ENCODE assay signal across 8 mouse cellular contexts in the genomic region with DNA sequence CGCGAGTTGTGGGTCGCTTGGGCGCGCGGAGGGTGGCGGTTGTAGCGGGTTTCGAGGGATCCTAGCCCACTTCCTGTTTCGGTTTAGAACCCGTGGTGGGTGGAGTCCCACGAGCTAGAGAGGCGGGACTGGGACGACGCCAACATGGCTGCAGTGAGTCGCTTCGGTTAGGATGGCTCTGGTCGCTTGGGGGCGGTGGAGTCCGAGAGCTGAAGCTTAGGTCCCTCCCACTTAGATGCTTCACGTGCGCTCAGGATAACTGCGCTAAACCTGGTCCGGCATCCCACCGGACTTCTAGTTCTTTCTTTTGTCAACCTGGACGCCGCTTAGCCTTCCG. TPM values are rescaled to one million over a fixed set of nuclear protein-coding genes. Genes with fewer than 3 reads are reported as not detected.
A peak's percentile ranks its signal among the peaks of the same experiment; 100 is the strongest.
DNase-seq lines count a peak whose midpoint lies in the region; ATAC-seq and TF ChIP-seq lines count a peak whose summit lies in the region.

A gene (minus strand): TSS at position 117 of the 337 bp plus-strand sequence.

- H3K9me3 ChIP-seq in heart, embryonic 10.5 days: no peaks in the 10 kb centered on the region
- no peaks in the 10 kb centered on the region for H3K9me3 ChIP-seq in kidney, embryonic 15.5 days (replicated peaks)
- H3K9me3 ChIP-seq in stomach, embryonic 14.5 days (ENCODE audit: control insufficient read depth, low read depth, low read length): no peaks in the 10 kb centered on the region

- no peak within 1 kb of the TSS; the same call in none of the 2 replicates for H3K27ac ChIP-seq in bone marrow macrophage, adult 2 months (ENCODE audit: insufficient read depth, low read depth, low read length)
- H3K27ac ChIP-seq in embryonic fibroblast, embryonic 13.5 days (ENCODE audit: insufficient read depth, low read length): no peak within 1 kb of the TSS
- H3K27ac ChIP-seq in heart, embryonic 10.5 days: peak within 1 kb of the TSS; percentile 90
- 0 out of 2 replicates have a peak within 1 kb of the TSS, but pooled peaks have one; percentile 56 for H3K27ac ChIP-seq in kidney, embryonic 15.5 days
- H3K27ac ChIP-seq in stomach, embryonic 14.5 days (ENCODE audit: low read length): no peak within 1 kb of the TSS

- peak within 1 kb of the TSS; percentile 55 for H3K9ac ChIP-seq in kidney, embryonic 15.5 days
- peak within 1 kb of the TSS; percentile 58 for H3K9ac ChIP-seq in stomach, embryonic 14.5 days (replicated peaks; ENCODE audit: low read depth, low read length)

- peak; percentile 85 to 89 for DNase-seq in B cell, adult 2 months
- DNase-seq in heart, embryonic 10.5 days (ENCODE audit: low spot score): peak; percentile 93
- peak; percentile 90 for DNase-seq in liver

- H3K4me3 ChIP-seq in bone marrow macrophage, adult 2 months (ENCODE audit: insufficient read depth, low read length): peak within 1 kb of the TSS; percentile 67
- H3K4me3 ChIP-seq in embryonic fibroblast, embryonic 13.5 days (ENCODE audit: insufficient read depth, low read length): peak within 1 kb of the TSS; percentile 76
- peak within 1 kb of the TSS; percentile 66 for H3K4me3 ChIP-seq in heart, embryonic 10.5 days
- peak within 1 kb of the TSS; percentile 59 for H3K4me3 ChIP-seq in kidney, embryonic 15.5 days (replicated peaks)
- peak within 1 kb of the TSS; percentile 54 for H3K4me3 ChIP-seq in stomach, embryonic 14.5 days (ENCODE audit: low read depth, low read length)

- H3K4me1 ChIP-seq in bone marrow macrophage, adult 2 months (ENCODE audit: control insufficient read depth, insufficient read depth, low read length): no peaks in the 10 kb centered on the region; the same call in 1 of the 2 replicates
- no peaks in the 10 kb centered on the region for H3K4me1 ChIP-seq in embryonic fibroblast, embryonic 13.5 days (ENCODE audit: control insufficient read depth, insufficient read depth, low read length)
- H3K4me1 ChIP-seq in heart, embryonic 10.5 days: no peaks in the 10 kb centered on the region
- no peaks in the 10 kb centered on the region for H3K4me1 ChIP-seq in kidney, embryonic 15.5 days
- H3K4me1 ChIP-seq in stomach, embryonic 14.5 days (ENCODE audit: control insufficient read depth, insufficient read depth, low read length): no peaks in the 10 kb centered on the region

- ATAC-seq in kidney, embryonic 15.5 days (replicated peaks; ENCODE audit: low FRiP score): peak; percentile 98
- ATAC-seq in monocyte, adult 5-6 weeks (replicated peaks; ENCODE audit: insufficient number of reproducible peaks, low FRiP score, low TSS enrichment, poor library complexity, severe bottlenecking): peak; percentile 100
- ATAC-seq in stomach, embryonic 14.5 days (ENCODE audit: insufficient number of reproducible peaks, insufficient read depth, low FRiP score, low read depth): peak; percentile 98

- 14% methylated on average over 28 of the region's 28 CpGs for WGBS in heart, embryonic 10.5 days
- WGBS in kidney, embryonic 15.5 days: 28% methylated on average over 28 of the region's 28 CpGs
- WGBS in stomach, embryonic 14.5 days: 13% methylated on average over 28 of the region's 28 CpGs

- H3K4me2 ChIP-seq in kidney, embryonic 15.5 days: peak within 1 kb of the TSS; percentile 57
- H3K4me2 ChIP-seq in stomach, embryonic 14.5 days (replicated peaks; ENCODE audit: low read depth, low read length): peak within 1 kb of the TSS; percentile 43

- no peak for TF ChIP-seq POLR2A in bone marrow macrophage, adult 2 months (IDR thresholded peaks at IDR 0.05; ENCODE audit: borderline replicate concordance, low read depth, low read length)
- peak; percentile 45; the same call in 1 of the 2 replicates for TF ChIP-seq POLR2A in embryonic fibroblast, embryonic 13.5 days (IDR thresholded peaks at IDR 0.05; ENCODE audit: low read depth, low read length)

- no peaks in the 10 kb centered on the region for H3K36me3 ChIP-seq in heart, embryonic 10.5 days
- H3K36me3 ChIP-seq in kidney, embryonic 15.5 days: no peaks in the 10 kb centered on the region
- no peaks in the 10 kb centered on the region for H3K36me3 ChIP-seq in stomach, embryonic 14.5 days (ENCODE audit: control insufficient read depth, insufficient read depth, low read length)

- no peak for TF ChIP-seq CTCF in bone marrow macrophage, adult 2 months (IDR thresholded peaks at IDR 0.05; ENCODE audit: low read depth, low read length)
- TF ChIP-seq CTCF in embryonic fibroblast, embryonic 13.5 days (IDR thresholded peaks at IDR 0.05; ENCODE audit: borderline replicate concordance, insufficient read depth, low read length): peak; percentile 45; the same call in 1 of the 2 replicates

- no peaks in the 10 kb centered on the region for H3K27me3 ChIP-seq in heart, embryonic 10.5 days (ENCODE audit: insufficient read depth, poor library complexity, severe bottlenecking)
- H3K27me3 ChIP-seq in kidney, embryonic 15.5 days: no peaks in the 10 kb centered on the region
- H3K27me3 ChIP-seq in stomach, embryonic 14.5 days (ENCODE audit: control insufficient read depth, insufficient read depth, low read length): no peaks in the 10 kb centered on the region

RNA-seq across cellular contexts. Expression of the gene that starts here (rescaled TPM):
- 9.0 and 10.6 TPM in 2 replicates for polyA plus RNA-seq in bone marrow macrophage, adult 2 months (2012; ENCODE audit: insufficient read depth, insufficient read length, missing spikeins)
- polyA plus RNA-seq in embryonic fibroblast, embryonic 13.5 days (2011; ENCODE audit: insufficient read length, low read depth, missing spikeins): 14.7 and 17.6 TPM in 2 replicates
- polyA plus RNA-seq in heart, embryonic 10.5 days (2016; fragmentation: Nextera tagmentation; extraction: Ambion mirVana): 9.3 and 13.5 TPM in 2 replicates
- polyA plus RNA-seq in kidney, embryonic 15.5 days (2015; fragmentation: Nextera tagmentation; extraction: Ambion mirVana): 10.5 and 11.1 TPM in 2 replicates
- total RNA-seq in monocyte, adult 5-6 weeks (2017): 4.3 to 11.7 TPM (median 10.8 TPM) in 3 replicates
- polyA plus RNA-seq in stomach, embryonic 14.5 days (2014; fragmentation: Nextera tagmentation; extraction: Ambion mirVana): 17.6 and 18.1 TPM in 2 replicates

Comparison
In these comparisons a context has a peak if more than half of its experiments do, and no peak if none do; other contexts are left out.
1. H3K27ac ChIP-seq: peak in heart, embryonic 10.5 days (single experiment) and kidney, embryonic 15.5 days (single experiment); none in bone marrow macrophage, adult 2 months (single experiment), embryonic fibroblast, embryonic 13.5 days (single experiment) and stomach, embryonic 14.5 days (single experiment).
2. Peak in every context shown above with its lines, with median percentiles within 50 percentile points of each other: DNase-seq, H3K4me3 ChIP-seq and ATAC-seq.